ENCODE assay signal across 9 mouse cellular contexts in the genomic region with DNA sequence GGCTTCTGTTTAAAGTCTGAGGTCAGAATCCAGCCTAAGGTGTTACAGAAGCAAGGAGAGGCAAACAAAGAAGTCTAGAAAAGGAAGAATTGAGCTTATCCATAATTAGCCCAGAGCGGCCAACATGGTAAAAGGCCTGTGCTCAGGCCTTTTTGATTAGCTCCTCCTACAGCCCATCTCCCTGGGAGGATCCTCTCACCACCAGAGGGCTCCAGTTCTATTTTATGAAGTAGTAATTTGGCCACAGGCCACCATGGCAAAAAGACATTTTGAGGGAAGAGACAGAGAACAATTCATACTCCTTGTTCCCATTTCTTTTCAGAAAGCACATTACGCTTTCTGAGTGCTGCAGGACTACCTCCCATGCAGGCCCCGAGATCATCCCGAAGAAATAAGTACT. TPM values are rescaled to one million over a fixed set of nuclear protein-coding genes. Genes with fewer than 3 reads are reported as not detected.
DNase-seq lines count a peak whose midpoint lies in the region; ATAC-seq lines count a peak whose summit lies in the region.
"Had no signal": no experiment of that assay in that cellular context is flagged by ENCODE, and none has a peak within 500 bp of the region (broad histone marks: within the 10 kb centered on the region; RNA-seq: fewer than 3 reads in every experiment).

No protein-coding gene starts in this region.

- intact Hi-C loops in heart, postnatal 14 days (cut with DNase I): loop anchor here (1.0 to 2.0 kb wide), 2 partner anchors 224 to 331 kb away; no protein-coding TSS in a partner anchor

- no peaks in the 10 kb centered on the region for H3K27me3 ChIP-seq in midbrain, embryonic 11.5 days (ENCODE audit: control insufficient read depth, insufficient read depth, low read length)
- no peaks in the 10 kb centered on the region for H3K27me3 ChIP-seq in midbrain, embryonic 16.5 days (ENCODE audit: control insufficient read depth, insufficient read depth, low read depth, low read length)
- H3K27me3 ChIP-seq in embryonic facial prominence, embryonic 11.5 days (ENCODE audit: control insufficient read depth, insufficient read depth, low read length): no peaks in the 10 kb centered on the region
- H3K27me3 ChIP-seq in midbrain, embryonic 14.5 days (ENCODE audit: control insufficient read depth, insufficient read depth, low read length): no peaks in the 10 kb centered on the region
- H3K27me3 ChIP-seq: embryonic facial prominence, embryonic 13.5 days had no signal

- 89% methylated on average over 4 of the region's 4 CpGs for WGBS in midbrain, embryonic 11.5 days
- 84% methylated on average over 4 of the region's 4 CpGs for WGBS in midbrain, embryonic 16.5 days
- WGBS in embryonic facial prominence, embryonic 11.5 days: 76% methylated on average over 4 of the region's 4 CpGs
- WGBS in midbrain, embryonic 14.5 days: 86% methylated on average over 4 of the region's 4 CpGs

- peak; percentile 83 for DNase-seq in midbrain, embryonic 11.5 days (ENCODE audit: low spot score, missing footprints)
- DNase-seq in adrenal gland, postnatal 25 days: peak; percentile 65
- peak; percentile 66 for DNase-seq in embryonic facial prominence, embryonic 11.5 days (ENCODE audit: low spot score)
- DNase-seq in heart, postnatal 14 days: peak; percentile 70 to 85
- DNase-seq in layer of hippocampus, postnatal 14 days (ENCODE audit: low spot score in 2 of 2): peak; percentile 58 to 79
- peak; percentile 80 for DNase-seq in midbrain, embryonic 14.5 days
- peak; percentile 58 for DNase-seq in testis, postnatal 14 days (ENCODE audit: low spot score)

- H3K4me2 ChIP-seq in midbrain, embryonic 11.5 days: no peak overlapping the region
- no peak overlapping the region for H3K4me2 ChIP-seq in midbrain, embryonic 16.5 days (ENCODE audit: low read length)
- H3K4me2 ChIP-seq in embryonic facial prominence, embryonic 11.5 days (ENCODE audit: low read depth, low read length): no peak overlapping the region
- H3K4me2 ChIP-seq in midbrain, embryonic 14.5 days (ENCODE audit: low read length): no peak overlapping the region
- H3K4me2 ChIP-seq: embryonic facial prominence, embryonic 13.5 days had no signal

- no peaks in the 10 kb centered on the region for H3K4me1 ChIP-seq in midbrain, embryonic 11.5 days (ENCODE audit: control insufficient read depth, insufficient read depth, low read length)
- H3K4me1 ChIP-seq in midbrain, embryonic 16.5 days (ENCODE audit: control insufficient read depth, insufficient read depth, low read length): no peaks in the 10 kb centered on the region
- no peaks in the 10 kb centered on the region for H3K4me1 ChIP-seq in embryonic facial prominence, embryonic 11.5 days (ENCODE audit: control insufficient read depth, insufficient read depth, low read length)
- H3K4me1 ChIP-seq in midbrain, embryonic 14.5 days (ENCODE audit: control insufficient read depth, insufficient read depth, low read length): no peaks in the 10 kb centered on the region
- H3K4me1 ChIP-seq: embryonic facial prominence, embryonic 13.5 days had no signal

- no peaks in the 10 kb centered on the region for H3K36me3 ChIP-seq in midbrain, embryonic 11.5 days (ENCODE audit: control insufficient read depth, insufficient read depth, low read length)
- 0 out of 2 replicates have a peak, but pooled peaks cover 2% of the 10 kb centered on the region for H3K36me3 ChIP-seq in midbrain, embryonic 16.5 days (ENCODE audit: control insufficient read depth, insufficient read depth, low read length)
- no peaks in the 10 kb centered on the region for H3K36me3 ChIP-seq in embryonic facial prominence, embryonic 11.5 days (replicated peaks; ENCODE audit: control insufficient read depth, insufficient read depth, low read depth, low read length)
- H3K36me3 ChIP-seq in midbrain, embryonic 14.5 days (ENCODE audit: control insufficient read depth, insufficient read depth, low read length): peaks cover 7% of the 10 kb centered on the region

- no peak overlapping the region for H3K27ac ChIP-seq in midbrain, embryonic 11.5 days (ENCODE audit: low read depth, low read length)
- no peak overlapping the region for H3K27ac ChIP-seq in midbrain, embryonic 16.5 days (ENCODE audit: low read length)
- no peak overlapping the region for H3K27ac ChIP-seq in embryonic facial prominence, embryonic 11.5 days (replicated peaks; ENCODE audit: low read depth, low read length)
- H3K27ac ChIP-seq in midbrain, embryonic 14.5 days (replicated peaks; ENCODE audit: low read depth, low read length): no peak overlapping the region
- H3K27ac ChIP-seq: embryonic facial prominence, embryonic 13.5 days had no signal

- ATAC-seq in midbrain, embryonic 11.5 days (ENCODE audit: low FRiP score): 0 out of 2 replicates have a peak, but pooled peaks have one; percentile 66
- no peak; the same call in 1 of the 2 replicates for ATAC-seq in midbrain, embryonic 16.5 days
- ATAC-seq in embryonic facial prominence, embryonic 11.5 days (replicated peaks; ENCODE audit: insufficient number of reproducible peaks, low FRiP score, low TSS enrichment, low read depth): no peak
- ATAC-seq in midbrain, embryonic 14.5 days (ENCODE audit: low FRiP score, low TSS enrichment): peak; percentile 53; the same call in 1 of the 2 replicates

- H3K9me3 ChIP-seq in midbrain, embryonic 11.5 days (ENCODE audit: control insufficient read depth, low read length): no peaks in the 10 kb centered on the region
- H3K9me3 ChIP-seq in midbrain, embryonic 16.5 days (replicated peaks; ENCODE audit: control insufficient read depth, low read length, poor library complexity, severe bottlenecking): no peaks in the 10 kb centered on the region
- H3K9me3 ChIP-seq in embryonic facial prominence, embryonic 11.5 days (replicated peaks; ENCODE audit: control insufficient read depth, low read length): no peaks in the 10 kb centered on the region
- H3K9me3 ChIP-seq in midbrain, embryonic 14.5 days (ENCODE audit: control insufficient read depth, low read length): no peaks in the 10 kb centered on the region
- H3K9me3 ChIP-seq: embryonic facial prominence, embryonic 13.5 days had no signal

- H3K9ac ChIP-seq in midbrain, embryonic 11.5 days (ENCODE audit: low read length): no peak overlapping the region
- H3K9ac ChIP-seq in midbrain, embryonic 16.5 days (ENCODE audit: low read depth, low read length): no peak overlapping the region
- H3K9ac ChIP-seq in embryonic facial prominence, embryonic 11.5 days (replicated peaks; ENCODE audit: low read length): no peak overlapping the region
- H3K9ac ChIP-seq in midbrain, embryonic 14.5 days (replicated peaks; ENCODE audit: low read length): no peak overlapping the region
- H3K9ac ChIP-seq: embryonic facial prominence, embryonic 13.5 days had no signal

- no peak overlapping the region for H3K4me3 ChIP-seq in midbrain, embryonic 11.5 days (ENCODE audit: low read depth, low read length)
- no peak overlapping the region for H3K4me3 ChIP-seq in midbrain, embryonic 16.5 days (ENCODE audit: low read depth, low read length)
- no peak overlapping the region for H3K4me3 ChIP-seq in embryonic facial prominence, embryonic 11.5 days (ENCODE audit: low read depth, low read length)
- H3K4me3 ChIP-seq in midbrain, embryonic 14.5 days (replicated peaks; ENCODE audit: low read depth, low read length): no peak overlapping the region
- H3K4me3 ChIP-seq: embryonic facial prominence, embryonic 13.5 days had no signal

RNA-seq across cellular contexts. Expression of gene Mthfd2l, which starts 46.3 kb away (rescaled TPM):
- 105 and 107 TPM in 2 replicates for polyA plus RNA-seq in midbrain, embryonic 11.5 days (2014; fragmentation: Nextera tagmentation; extraction: Ambion mirVana)
- 59.8 and 62.4 TPM in 2 replicates for polyA plus RNA-seq in midbrain, embryonic 16.5 days (2015; fragmentation: Nextera tagmentation; extraction: Ambion mirVana)
- 12.4 and 18.7 TPM in 2 replicates for total RNA-seq in adrenal gland, postnatal 25 days (2021)
- polyA plus RNA-seq in embryonic facial prominence, embryonic 11.5 days (2014; fragmentation: Nextera tagmentation; extraction: Ambion mirVana): 80.7 and 102 TPM in 2 replicates
- total RNA-seq in heart, postnatal 14 days (2021): 10 to 100 TPM; 12.1 to 12.2 TPM
- 10 to 100 TPM; 16.8 to 18.0 TPM for total RNA-seq in layer of hippocampus, postnatal 14 days (2021)
- 83.8 and 94.4 TPM in 2 replicates for polyA plus RNA-seq in midbrain, embryonic 14.5 days (2014; fragmentation: Nextera tagmentation; extraction: Ambion mirVana)

RNA-seq across cellular contexts. Expression of gene Epgn, which starts 50.0 kb away (rescaled TPM):
- polyA plus RNA-seq in midbrain, embryonic 11.5 days (2014; fragmentation: Nextera tagmentation; extraction: Ambion mirVana): 0.19 and 0.26 TPM in 2 replicates
- 0.15 TPM in 1 of 2 replicates, not detected in the other for polyA plus RNA-seq in midbrain, embryonic 16.5 days (2015; fragmentation: Nextera tagmentation; extraction: Ambion mirVana)
- total RNA-seq in adrenal gland, postnatal 25 days (2021): not detected in 2 replicates
- polyA plus RNA-seq in embryonic facial prominence, embryonic 11.5 days (2014; fragmentation: Nextera tagmentation; extraction: Ambion mirVana): 0.31 TPM in 1 of 2 replicates, not detected in the other
- under 1 TPM; 0.45 to 0.51 TPM for total RNA-seq in heart, postnatal 14 days (2021)
- total RNA-seq in layer of hippocampus, postnatal 14 days (2021): under 1 TPM in 1 of 2 experiments, not detected in 1; 0.60 TPM
- polyA plus RNA-seq in midbrain, embryonic 14.5 days (2014; fragmentation: Nextera tagmentation; extraction: Ambion mirVana): 0.28 TPM in 1 of 2 replicates, not detected in the other

Comparison
In these comparisons a context has a peak if more than half of its experiments do, and no peak if none do; other contexts are left out.
1. ATAC-seq: peak in midbrain, embryonic 11.5 days (single experiment) and midbrain, embryonic 14.5 days (single experiment); none in midbrain, embryonic 16.5 days (single experiment) and embryonic facial prominence, embryonic 11.5 days (single experiment).
2. Peak in every context shown above with its lines, with median percentiles within 50 percentile points of each other: DNase-seq.